Mouse (Mus musculus) forebrain, postnatal 0 days (tissue): ENCODE measurements around the gene Yjefn3. TPM values are rescaled to one million over a fixed set of nuclear protein-coding genes. Genes with fewer than 3 reads are reported as not detected.

Experiments
- ATAC-seq: fragments of 200-750 bp; cut with Nextera tagmentation; 2 replicates; pipeline ENCODE4 v1.8.0; 2017; ENCODE audit warnings: mild to moderate bottlenecking, moderate library complexity
- DNase-seq: peaks from one replicate; pipeline ENCODE4 v3.0.0-alpha.2; 2015
- H3K27ac ChIP-seq: fragments of 300-500 bp; sonication (generic); 2 replicates; pipeline ENCODE4 v1.5.1; 2014; ENCODE audit warnings: low read depth, mild to moderate bottlenecking, antibody characterized with exemption, low read length, moderate library complexity, mixed read lengths
- H3K27me3 ChIP-seq: fragments of 300-500 bp; sonication (generic); 2 replicates; pipeline ENCODE4 v1.6.1; 2014; ENCODE audit warnings: mild to moderate bottlenecking, low read length, mixed read lengths; ENCODE audit not compliant: insufficient read depth
- H3K36me3 ChIP-seq: fragments of 300-500 bp; sonication (generic); 2 replicates; pipeline ENCODE4 v1.6.1; 2014; ENCODE audit warnings: mild to moderate bottlenecking, moderate library complexity; ENCODE audit not compliant: insufficient read depth
- H3K4me1 ChIP-seq: fragments of 300-500 bp; sonication (generic); 2 replicates; pipeline ENCODE4 v1.6.1; 2014; ENCODE audit warnings: antibody characterized with exemption; ENCODE audit not compliant: insufficient read depth
- H3K4me2 ChIP-seq: fragments of 300-500 bp; sonication (generic); 2 replicates; pipeline ENCODE4 v1.6.1; 2014; ENCODE audit warnings: low read depth, mild to moderate bottlenecking, moderate library complexity
- H3K4me3 ChIP-seq: fragments of 300-500 bp; sonication (generic); 2 replicates; pipeline ENCODE4 v1.5.1; 2014; ENCODE audit warnings: low read depth, low read length, mixed read lengths
- H3K9ac ChIP-seq: fragments of 300-500 bp; sonication (generic); 2 replicates; pipeline ENCODE4 v1.6.1; 2014; ENCODE audit warnings: mild to moderate bottlenecking
- H3K9me3 ChIP-seq: fragments of 300-500 bp; sonication (generic); 2 replicates; pipeline ENCODE4 v1.6.1; 2016; ENCODE audit warnings: low read length
- CTCF ChIP-seq: sonication (generic); IDR thresholded peaks from 2 replicates; pipeline ENCODE4 v1.5.1; 2016; ENCODE audit warnings: antibody characterized with exemption, control low read depth, low read depth
- WGBS: fragments of 180-500 bp; shearing (Covaris S2); extraction: QIAGEN DNeasy Blood & Tissue Kit; methylation state at CpG from one replicate; pipeline ENCODE4 v1.1.7; 2014; 5-methylcytosine and 5-hydroxymethylcytosine counted together
- polyA plus RNA-seq: library from polyadenylated mRNA; unstranded; fragments of >200 nt; fragmentation: Nextera tagmentation; extraction: Ambion mirVana; gene quantifications from 2 replicates; pipeline ENCODE4 v1.2.1, GENCODE M21; 2015
- total RNA-seq: library from RNA; depleted of rRNA; stranded (reverse); fragments of >200 nt; gene quantifications from 2 replicates; pipeline ENCODE4 v1.2.3, GENCODE M21; 2014

The Yjefn3 gene
- total and polyA plus RNA-seq, 2 experiments from 2014 or later, result 15.0 to 15.3 TPM

DNA sequence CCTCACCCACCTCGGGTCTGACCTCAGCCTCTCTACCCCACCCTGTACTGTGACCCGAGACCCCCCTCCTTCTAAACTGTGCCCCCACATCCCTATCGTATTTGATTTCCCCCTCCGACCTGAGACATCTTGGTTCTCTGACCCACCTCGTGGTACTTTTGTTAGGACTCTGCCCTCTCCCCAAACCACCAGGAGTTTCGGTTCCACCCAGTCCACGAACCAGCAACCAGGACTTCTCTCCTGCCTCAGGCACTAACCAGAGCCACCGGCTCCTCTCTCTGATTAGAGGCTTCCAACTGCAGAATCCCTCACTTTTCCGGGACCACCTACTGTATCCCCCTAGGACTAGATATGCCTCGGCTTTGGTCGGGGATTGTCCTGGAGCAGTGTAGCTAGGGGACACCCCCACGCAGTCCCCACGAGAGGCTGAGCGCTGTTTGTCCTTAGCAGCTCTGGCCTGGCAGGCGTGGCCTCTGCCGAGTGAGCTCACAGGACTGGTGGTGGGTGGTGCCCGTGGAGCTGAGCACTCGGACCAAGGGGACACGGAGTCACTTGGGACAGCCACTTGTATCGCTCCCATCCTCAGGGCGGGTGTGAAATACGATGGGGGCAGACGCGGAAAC, 14.2 kb downstream of the Yjefn3 start:
- DNase-seq (no peak), ATAC-seq (no peak)
- H3K36me3 ChIP-seq, result peaks cover 8% of the 10 kb centered on the region
- TF ChIP-seq CTCF, result no peak
- WGBS, result 7% methylated on average over 24 of the region's 24 CpGs
- no peak overlapping the region for H3K27ac ChIP-seq
- H3K4me3 ChIP-seq, result peak overlapping the region; percentile 23
- 0 out of 2 replicates have a peak overlapping the region, but pooled peaks have one; percentile 22 for H3K9ac ChIP-seq
- H3K4me1 ChIP-seq, result no peaks in the 10 kb centered on the region
- H3K4me2 ChIP-seq, result peak overlapping the region; percentile 46
- H3K27me3 ChIP-seq, result peaks cover 60% of the 10 kb centered on the region
- H3K9me3 ChIP-seq, result no peaks in the 10 kb centered on the region

DNA sequence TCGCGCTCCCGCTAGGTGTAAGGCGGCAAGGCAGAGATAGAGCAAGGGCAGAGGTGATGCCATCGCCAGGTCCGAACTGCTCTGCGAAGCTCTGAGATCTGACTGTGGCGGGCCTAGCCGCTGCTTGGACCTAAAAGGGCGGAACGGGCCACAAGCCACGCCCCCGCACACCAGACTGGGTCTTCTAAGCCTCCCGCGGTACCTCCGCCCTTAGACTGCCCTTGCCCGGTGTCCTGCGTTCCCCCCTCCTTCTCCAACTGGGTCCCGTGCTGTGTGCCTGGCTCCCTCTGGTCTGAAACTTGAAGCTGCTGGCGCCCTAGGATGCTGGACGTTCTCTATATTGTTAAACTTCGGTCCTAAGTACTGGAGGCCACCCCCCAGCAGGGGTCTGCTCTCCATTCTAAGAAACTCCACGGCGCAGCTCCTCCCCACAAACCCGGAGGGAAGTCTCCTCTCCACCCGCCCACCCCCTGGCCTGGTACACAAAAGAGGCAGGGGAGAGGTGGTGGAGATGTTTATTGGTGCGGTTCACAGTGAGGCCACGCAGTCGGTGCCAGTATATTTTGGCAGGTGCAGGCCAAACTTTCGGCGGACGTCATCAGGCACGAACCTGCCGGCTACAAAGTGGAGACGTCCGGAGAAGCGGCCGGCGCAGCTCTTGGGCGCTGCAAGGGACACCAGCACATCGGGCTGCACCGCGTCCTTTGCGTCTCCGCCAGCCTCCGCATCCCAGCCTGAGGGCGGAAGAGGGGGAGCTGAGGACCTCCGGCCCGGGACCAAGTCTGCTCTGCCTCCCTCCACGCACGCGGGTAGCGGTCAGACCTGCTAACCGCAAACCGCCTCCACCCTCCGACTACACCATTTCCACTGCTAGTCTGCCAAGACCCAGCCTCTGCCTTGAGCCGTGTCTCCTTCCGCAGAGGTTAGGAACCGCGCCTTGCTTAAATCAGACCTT, 14.9 kb downstream of the Yjefn3 start, which contains the start of gene Cilp2:
Cilp2 (minus strand) TSS at position 399 of the 955 bp plus-strand sequence.
- peak; percentile 16; the same call in 1 of the 2 replicates for ATAC-seq
- H3K9ac ChIP-seq, result 0 out of 2 replicates have a peak within 1 kb of the TSS, but pooled peaks have one; percentile 22
- peak within 1 kb of the TSS; percentile 23 for H3K4me3 ChIP-seq
- WGBS, result 1% methylated on average over 57 of the region's 60 CpGs
- H3K4me2 ChIP-seq, result peak within 1 kb of the TSS; percentile 46
- no peaks in the 10 kb centered on the region for H3K9me3 ChIP-seq
- H3K4me1 ChIP-seq, result no peaks in the 10 kb centered on the region
- H3K36me3 ChIP-seq, result peaks cover 3% of the 10 kb centered on the region
- peaks cover 68% of the 10 kb centered on the region for H3K27me3 ChIP-seq
- TF ChIP-seq CTCF, result no peak
- DNase-seq, result peak; percentile 16
- H3K27ac ChIP-seq, result no peak within 1 kb of the TSS

DNA sequence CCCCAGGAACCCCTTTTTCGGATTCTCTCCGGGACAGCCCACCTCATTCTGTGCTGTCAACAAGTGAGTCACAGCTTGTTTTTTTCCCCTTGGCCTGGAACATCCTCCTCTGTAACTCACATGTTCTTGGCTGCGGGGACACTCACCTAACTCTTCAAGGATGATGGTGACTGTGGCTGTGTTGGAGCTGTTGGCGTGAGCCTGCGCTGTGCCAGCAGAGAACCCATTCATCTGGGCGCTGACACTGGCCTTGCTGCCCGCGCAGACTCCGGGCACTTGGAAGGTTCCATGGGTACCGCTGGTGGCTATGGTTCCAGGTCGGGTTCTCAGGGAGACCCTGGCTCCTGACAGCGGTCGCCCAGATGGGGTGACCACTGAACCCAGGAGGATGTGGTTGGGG, 18.4 kb downstream of the Yjefn3 start:
- ATAC-seq, result no peak
- H3K4me1 ChIP-seq, result 0 out of 2 replicates have a peak, but pooled peaks cover 6% of the 10 kb centered on the region
- 60% methylated on average over 13 of the region's 13 CpGs for WGBS

DNA sequence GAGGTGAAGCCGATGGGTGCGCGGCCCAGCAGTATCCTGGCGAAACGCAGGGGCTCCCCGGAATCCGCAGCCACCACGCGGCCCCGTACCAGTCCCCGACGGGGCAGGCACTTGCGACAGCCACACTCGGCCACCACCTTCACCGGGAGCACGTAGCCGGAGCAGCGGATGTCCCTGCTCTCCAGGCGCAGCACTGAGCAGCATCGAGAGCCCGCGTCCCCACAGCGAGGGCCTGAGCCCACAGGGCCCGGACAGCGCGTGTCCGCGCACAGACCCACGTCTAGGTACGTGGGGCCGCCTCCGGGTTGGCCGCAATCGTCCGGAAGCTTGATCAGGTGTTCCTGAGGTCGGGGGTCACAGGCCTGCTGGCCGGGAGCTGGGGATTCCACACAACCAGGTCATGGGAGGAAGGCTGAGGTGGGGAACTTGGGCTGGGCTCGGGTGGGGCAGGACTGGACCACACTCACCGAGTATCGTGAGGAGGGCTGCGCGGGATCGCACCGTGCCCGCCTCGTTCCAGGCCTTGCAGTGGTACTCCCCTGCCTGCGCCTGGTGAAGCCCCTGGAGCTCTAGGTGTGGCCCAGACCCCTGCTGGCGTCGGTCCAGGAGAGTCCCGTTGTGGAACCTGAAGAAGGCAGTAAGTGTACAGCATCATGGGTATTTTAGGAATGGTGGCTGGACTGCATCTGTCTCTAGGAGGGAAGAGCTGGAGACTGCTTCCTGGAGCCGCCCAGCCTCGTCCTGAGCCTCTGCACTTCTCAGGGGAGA, 19.5 kb downstream of the Yjefn3 start:
- H3K27ac ChIP-seq, result no peak overlapping the region
- H3K4me3 ChIP-seq, result peak overlapping the region; percentile 44
- no peak overlapping the region for H3K9ac ChIP-seq
- no peaks in the 10 kb centered on the region for H3K36me3 ChIP-seq
- H3K27me3 ChIP-seq, result peaks cover 69% of the 10 kb centered on the region
- H3K4me2 ChIP-seq, result peak overlapping the region; percentile 56
- DNase-seq (no peak), ATAC-seq (no peak)
- no peak for TF ChIP-seq CTCF
- H3K9me3 ChIP-seq, result no peaks in the 10 kb centered on the region
- 14% methylated on average over 52 of the region's 52 CpGs for WGBS
- H3K4me1 ChIP-seq, result 0 out of 2 replicates have a peak, but pooled peaks cover 6% of the 10 kb centered on the region

More for the DNA sequence above, 18.4 kb downstream of the Yjefn3 start:
- Histone ChIP-seq H3K4me3 (no peak overlapping the region), H3K36me3 (no peaks in the 10 kb centered on the region), H3K27ac (no peak overlapping the region), H3K27me3 (peaks cover 79% of the 10 kb centered on the region), H3K9ac (no peak overlapping the region), H3K4me2 (no peak overlapping the region), H3K9me3 (no peaks in the 10 kb centered on the region)
- no peak for DNase-seq
- TF ChIP-seq CTCF, result no peak

- H3K9ac ChIP-seq, result peak overlapping the region; percentile 51
- WGBS, result 9% methylated on average over 100 of the region's 103 CpGs
- no peak for TF ChIP-seq CTCF
These were observed 20.3 kb downstream of the Yjefn3 start for GRCm38 (mm10) chr8:69882021-69882756.

More at GRCm38 (mm10) chr8:69882021-69882756, 20.3 kb downstream of the Yjefn3 start:
- Histone ChIP-seq H3K4me3 (peak overlapping the region; percentile 44), H3K27me3 (peaks cover 61% of the 10 kb centered on the region), H3K9me3 (no peaks in the 10 kb centered on the region), H3K4me1 (0 out of 2 replicates have a peak, but pooled peaks cover 6% of the 10 kb centered on the region), H3K4me2 (peak overlapping the region; percentile 56), H3K36me3 (no peaks in the 10 kb centered on the region), H3K27ac (no peak overlapping the region)
- DNase-seq (peak; percentile 86), ATAC-seq (peak; percentile 75)
